Mouse (Mus musculus) cerebellum, adult 9-10 months (tissue): ENCODE measurements at regions not wholly inside any gene's neighbourhood (a gene's known extent, or its start where the extent isn't known, plus 50 kb on each side); places are given as distances from the start of the nearest gene placed in this dataset.

Experiments
- DNase-seq: peaks from one replicate; pipeline ENCODE4 v3.0.0; 2022

GRCm38 (mm10) chr5:44416844-44417589, 190.6 kb upstream of the Tapt1 start:
- DNase-seq, result no peak

- DNase-seq, result peak; percentile 12
Measured at GRCm38 (mm10) chr5:44414441-44414840, 188.0 kb upstream of the Tapt1 start.

- no peak for DNase-seq
Measured at GRCm38 (mm10) chr5:44403300-44403699, 176.9 kb upstream of the Tapt1 start.

GRCm38 (mm10) chr5:44400573-44401332, 174.3 kb upstream of the Tapt1 start:
- no peak for DNase-seq

GRCm38 (mm10) chr5:44387237-44387810, 160.9 kb upstream of the Tapt1 start:
- DNase-seq, result no peak

GRCm38 (mm10) chr5:44386176-44386575, 159.8 kb upstream of the Tapt1 start:
- no peak for DNase-seq

GRCm38 (mm10) chr5:44383049-44383448, 156.6 kb upstream of the Tapt1 start:
- DNase-seq, result no peak

- DNase-seq, result no peak
Measured at GRCm38 (mm10) chr5:44370006-44370405, 143.6 kb upstream of the Tapt1 start.

- no peak for DNase-seq
Measured at GRCm38 (mm10) chr5:44352324-44352723, 125.9 kb upstream of the Tapt1 start.

GRCm38 (mm10) chr5:44341457-44342014, 115.1 kb upstream of the Tapt1 start:
- no peak for DNase-seq

GRCm38 (mm10) chr5:44338662-44339061, 112.2 kb upstream of the Tapt1 start:
- no peak for DNase-seq

GRCm38 (mm10) chr5:44335756-44336155, 109.3 kb upstream of the Tapt1 start:
- no peak for DNase-seq

GRCm38 (mm10) chr5:44319626-44320025, 93.2 kb upstream of the Tapt1 start:
- DNase-seq, result no peak

GRCm38 (mm10) chr5:44306769-44307557, 80.5 kb upstream of the Tapt1 start:
- no peak for DNase-seq

GRCm38 (mm10) chr5:44303886-44304855, 77.7 kb upstream of the Tapt1 start:
- DNase-seq, result peak; percentile 49

GRCm38 (mm10) chr5:44284384-44284783, 58.0 kb upstream of the Tapt1 start:
- peak; percentile 75 for DNase-seq
